Mouse (Mus musculus): Measurements from ENCODE around the gene Gdap2. TPM values are rescaled to one million over a fixed set of nuclear protein-coding genes. Genes with fewer than 3 reads are reported as not detected.

The Gdap2 gene
- polyA plus RNA-seq, 1 experiment from 2014 or later: 35.4 TPM

GRCm38 (mm10) chr3:100194210-100194609 is 32.0 kb downstream of the Gdap2 start:
- Histone ChIP-seq H3K27me3 (replicated peaks) (no peaks in the 10 kb centered on the region), H3K27ac (no peak overlapping the region), H3K36me3 (0 out of 2 replicates have a peak, but pooled peaks cover 9% of the 10 kb centered on the region), H3K4me1 (replicated peaks) (no peaks in the 10 kb centered on the region), H3K4me3 (replicated peaks) (no peak overlapping the region), H3K9ac (no peak overlapping the region), H3K9me3 (no peaks in the 10 kb centered on the region), H3K4me2 (replicated peaks) (no peak overlapping the region)
- ATAC-seq: no peak; the same call in 1 of the 2 replicates
- WGBS: 45% methylated on average over 5 of the region's 5 CpGs

GRCm38 (mm10) chr3:100201554-100201953 is 39.4 kb downstream of the Gdap2 start:
- peak; percentile 36; the same call in 1 of the 2 replicates for ATAC-seq
- Histone ChIP-seq H3K9ac (no peak overlapping the region), H3K4me3 (replicated peaks) (no peak overlapping the region), H3K36me3 (0 out of 2 replicates have a peak, but pooled peaks cover 5% of the 10 kb centered on the region), H3K27ac (no peak overlapping the region), H3K4me1 (replicated peaks) (no peaks in the 10 kb centered on the region), H3K9me3 (no peaks in the 10 kb centered on the region), H3K4me2 (replicated peaks) (no peak overlapping the region), H3K27me3 (replicated peaks) (no peaks in the 10 kb centered on the region)
- WGBS: 91% methylated on average over 7 of the region's 7 CpGs

GRCm38 (mm10) chr3:100206973-100207372 is 44.8 kb downstream of the Gdap2 start:
- H3K36me3 ChIP-seq: 0 out of 2 replicates have a peak, but pooled peaks cover 3% of the 10 kb centered on the region
- no peak overlapping the region for H3K4me3 ChIP-seq (replicated peaks)
- H3K9ac ChIP-seq: no peak overlapping the region
- no peak overlapping the region for H3K4me2 ChIP-seq (replicated peaks)
- ATAC-seq: no peak
- H3K27ac ChIP-seq: no peak overlapping the region
- no peaks in the 10 kb centered on the region for H3K9me3 ChIP-seq
- WGBS: 72% methylated on average over 1 of the region's 1 CpGs
- H3K27me3 ChIP-seq (replicated peaks): no peaks in the 10 kb centered on the region
- H3K4me1 ChIP-seq (replicated peaks): no peaks in the 10 kb centered on the region

- 85% methylated on average over 5 of the region's 5 CpGs for WGBS
- no peak overlapping the region for H3K9ac ChIP-seq
- H3K27ac ChIP-seq: no peak overlapping the region
- no peaks in the 10 kb centered on the region for H3K36me3 ChIP-seq
- H3K9me3 ChIP-seq: no peaks in the 10 kb centered on the region
- ATAC-seq: no peak
- no peaks in the 10 kb centered on the region for H3K4me1 ChIP-seq (replicated peaks)
- no peak overlapping the region for H3K4me2 ChIP-seq (replicated peaks)
- no peaks in the 10 kb centered on the region for H3K27me3 ChIP-seq (replicated peaks)
- H3K4me3 ChIP-seq (replicated peaks): no peak overlapping the region
Measured at GRCm38 (mm10) chr3:100215469-100215868, 53.3 kb downstream of the Gdap2 start.

GRCm38 (mm10) chr3:100225326-100225959 is 63.3 kb downstream of the Gdap2 start:
- Histone ChIP-seq H3K9me3 (no peaks in the 10 kb centered on the region), H3K4me3 (replicated peaks) (no peak overlapping the region), H3K9ac (no peak overlapping the region), H3K27me3 (replicated peaks) (no peaks in the 10 kb centered on the region), H3K36me3 (no peaks in the 10 kb centered on the region), H3K4me2 (replicated peaks) (no peak overlapping the region), H3K27ac (no peak overlapping the region), H3K4me1 (replicated peaks) (no peaks in the 10 kb centered on the region)
- ATAC-seq: no peak
- 73% methylated on average over 12 of the region's 12 CpGs for WGBS

- Histone ChIP-seq H3K27me3 (replicated peaks) (no peaks in the 10 kb centered on the region), H3K4me1 (replicated peaks) (no peaks in the 10 kb centered on the region), H3K9ac (no peak overlapping the region), H3K4me2 (replicated peaks) (no peak overlapping the region), H3K4me3 (replicated peaks) (no peak overlapping the region), H3K36me3 (no peaks in the 10 kb centered on the region), H3K27ac (no peak overlapping the region), H3K9me3 (no peaks in the 10 kb centered on the region)
- no peak for ATAC-seq
- 47% methylated on average over 1 of the region's 1 CpGs for WGBS
Measured at GRCm38 (mm10) chr3:100227509-100227908, 65.3 kb downstream of the Gdap2 start.

- no peak overlapping the region for H3K9ac ChIP-seq
- H3K4me3 ChIP-seq (replicated peaks): no peak overlapping the region
- 78% methylated on average over 3 of the region's 3 CpGs for WGBS
- no peak overlapping the region for H3K27ac ChIP-seq
- no peaks in the 10 kb centered on the region for H3K27me3 ChIP-seq (replicated peaks)
- H3K4me1 ChIP-seq (replicated peaks): no peaks in the 10 kb centered on the region
- no peak overlapping the region for H3K4me2 ChIP-seq (replicated peaks)
- no peaks in the 10 kb centered on the region for H3K36me3 ChIP-seq
- no peaks in the 10 kb centered on the region for H3K9me3 ChIP-seq
- no peak for ATAC-seq
Measured at GRCm38 (mm10) chr3:100228981-100229380, 66.8 kb downstream of the Gdap2 start.

- peak; percentile 66 for ATAC-seq
- Histone ChIP-seq H3K9ac (no peak overlapping the region), H3K27ac (no peak overlapping the region), H3K4me2 (replicated peaks) (no peak overlapping the region), H3K4me1 (replicated peaks) (no peaks in the 10 kb centered on the region), H3K4me3 (replicated peaks) (no peak overlapping the region), H3K36me3 (no peaks in the 10 kb centered on the region), H3K27me3 (replicated peaks) (no peaks in the 10 kb centered on the region), H3K9me3 (no peaks in the 10 kb centered on the region)
Measured at GRCm38 (mm10) chr3:100236725-100237436, 74.7 kb downstream of the Gdap2 start.

GRCm38 (mm10) chr3:100242230-100242629 is 80.0 kb downstream of the Gdap2 start:
- no peaks in the 10 kb centered on the region for H3K9me3 ChIP-seq
- ATAC-seq: no peak
- H3K4me1 ChIP-seq (replicated peaks): no peaks in the 10 kb centered on the region
- no peak overlapping the region for H3K4me2 ChIP-seq (replicated peaks)
- no peaks in the 10 kb centered on the region for H3K27me3 ChIP-seq (replicated peaks)
- H3K27ac ChIP-seq: no peak overlapping the region
- H3K4me3 ChIP-seq (replicated peaks): no peak overlapping the region
- no peaks in the 10 kb centered on the region for H3K36me3 ChIP-seq
- WGBS: 90% methylated on average over 4 of the region's 4 CpGs
- no peak overlapping the region for H3K9ac ChIP-seq

GRCm38 (mm10) chr3:100246286-100246825 is 84.2 kb downstream of the Gdap2 start:
- no peak for ATAC-seq
- Histone ChIP-seq H3K9ac (no peak overlapping the region), H3K4me3 (replicated peaks) (no peak overlapping the region), H3K4me1 (replicated peaks) (no peaks in the 10 kb centered on the region), H3K36me3 (no peaks in the 10 kb centered on the region), H3K27me3 (replicated peaks) (no peaks in the 10 kb centered on the region), H3K27ac (no peak overlapping the region), H3K9me3 (no peaks in the 10 kb centered on the region), H3K4me2 (replicated peaks) (no peak overlapping the region)
- 35% methylated on average over 4 of the region's 4 CpGs for WGBS
